In genomic region chr3:141473205-141473604, GRCm38 (mm10) we compare ENCODE assay signal across 15 mouse cellular contexts.
"Had no signal": no experiment of that assay in that cellular context is flagged by ENCODE, and none has a peak within 500 bp of the region (broad histone marks: within the 10 kb centered on the region; RNA-seq: fewer than 3 reads in every experiment).

No protein-coding gene starts in this region.

- H3K4me1 ChIP-seq: liver, embryonic 12.5 days had no signal

- H3K36me3 ChIP-seq: limb, embryonic 15.5 days; liver, embryonic 12.5 days; midbrain, embryonic 13.5 days; neural tube, embryonic 13.5 days had no signal

- H3K27me3 ChIP-seq: limb, embryonic 15.5 days; liver, embryonic 12.5 days; neural tube, embryonic 13.5 days had no signal

- H3K27ac ChIP-seq: left cerebral cortex, adult 2 months; limb, embryonic 15.5 days; liver, embryonic 12.5 days; midbrain, embryonic 13.5 days; neural tube, embryonic 13.5 days had no signal

- H3K9ac ChIP-seq: limb, embryonic 15.5 days; liver, embryonic 12.5 days; midbrain, embryonic 13.5 days; neural tube, embryonic 13.5 days had no signal

- H3K4me2 ChIP-seq: limb, embryonic 15.5 days; liver, embryonic 12.5 days; midbrain, embryonic 13.5 days; neural tube, embryonic 13.5 days had no signal

- ATAC-seq: intestine, embryonic 16.5 days; liver, embryonic 12.5 days; midbrain, embryonic 13.5 days had no signal

- DNase-seq: kidney, adult 8-10 months; kidney, postnatal 10 days; kidney, postnatal 4 days; lung, postnatal 14 days; retina, postnatal 1 day; right cerebral cortex, postnatal 4 days; spleen, adult 18-20 months; thymus, adult 2 months; thymus, postnatal 25 days had no signal

- H3K4me3 ChIP-seq: left cerebral cortex, adult 2 months; limb, embryonic 15.5 days; liver, embryonic 12.5 days; midbrain, embryonic 13.5 days; neural tube, embryonic 13.5 days had no signal

- H3K9me3 ChIP-seq: limb, embryonic 15.5 days; liver, embryonic 12.5 days; midbrain, embryonic 13.5 days; neural tube, embryonic 13.5 days had no signal
